Mouse (Mus musculus) limb, embryonic 12.5 days (tissue): Measurements from ENCODE around the gene Pbxip1. TPM values are rescaled to one million over a fixed set of nuclear protein-coding genes. Genes with fewer than 3 reads are reported as not detected.

Experiments
- ATAC-seq: fragments of 200-750 bp; cut with Nextera tagmentation; 2 replicates; pipeline ENCODE4 v1.8.0; 2017; ENCODE audit warnings: low read depth, moderate TSS enrichment; ENCODE audit not compliant: insufficient number of reproducible peaks, insufficient read depth, low FRiP score, low TSS enrichment
- H3K27ac ChIP-seq: fragments of 300-500 bp; sonication (generic); 2 replicates; pipeline ENCODE4 v1.5.1; 2016; ENCODE audit warnings: mild to moderate bottlenecking, moderate library complexity
- H3K27me3 ChIP-seq: fragments of 300-500 bp; sonication (generic); 2 replicates; pipeline ENCODE4 v1.6.1; 2016; ENCODE audit warnings: mild to moderate bottlenecking, moderate library complexity
- H3K36me3 ChIP-seq: fragments of 300-500 bp; sonication (generic); 2 replicates; pipeline ENCODE4 v1.6.1; 2016; ENCODE audit warnings: mild to moderate bottlenecking, moderate library complexity
- H3K4me1 ChIP-seq: fragments of 300-500 bp; sonication (generic); replicated peaks from 2 replicates; pipeline ENCODE4 v1.6.1; 2016
- H3K4me2 ChIP-seq: fragments of 300-500 bp; sonication (generic); 2 replicates; pipeline ENCODE4 v1.6.1; 2016; ENCODE audit warnings: mild to moderate bottlenecking, moderate library complexity
- H3K4me3 ChIP-seq: fragments of 300-500 bp; sonication (generic); replicated peaks from 2 replicates; pipeline ENCODE4 v1.5.1; 2016; ENCODE audit warnings: mild to moderate bottlenecking
- H3K9ac ChIP-seq: fragments of 300-500 bp; sonication (generic); replicated peaks from 2 replicates; pipeline ENCODE4 v1.6.1; 2016; ENCODE audit warnings: mild to moderate bottlenecking, moderate library complexity
- H3K9me3 ChIP-seq: fragments of 300-500 bp; sonication (generic); 2 replicates; pipeline ENCODE4 v1.6.1; 2016; ENCODE audit warnings: mild to moderate bottlenecking, moderate library complexity
- WGBS: fragments of 180-500 bp; shearing (Covaris S2); methylation state at CpG from one replicate; pipeline ENCODE4 v1.1.7; 2016; 5-methylcytosine and 5-hydroxymethylcytosine counted together
- polyA plus RNA-seq: library from polyadenylated mRNA; unstranded; fragments of >200 nt; fragmentation: Nextera tagmentation; extraction: Ambion mirVana; gene quantifications from 2 replicates; pipeline ENCODE4 v1.2.1, GENCODE M21; 2016

Gene Pbxip1
- polyA plus RNA-seq, 1 experiment from 2014 or later = 27.4 TPM

DNA sequence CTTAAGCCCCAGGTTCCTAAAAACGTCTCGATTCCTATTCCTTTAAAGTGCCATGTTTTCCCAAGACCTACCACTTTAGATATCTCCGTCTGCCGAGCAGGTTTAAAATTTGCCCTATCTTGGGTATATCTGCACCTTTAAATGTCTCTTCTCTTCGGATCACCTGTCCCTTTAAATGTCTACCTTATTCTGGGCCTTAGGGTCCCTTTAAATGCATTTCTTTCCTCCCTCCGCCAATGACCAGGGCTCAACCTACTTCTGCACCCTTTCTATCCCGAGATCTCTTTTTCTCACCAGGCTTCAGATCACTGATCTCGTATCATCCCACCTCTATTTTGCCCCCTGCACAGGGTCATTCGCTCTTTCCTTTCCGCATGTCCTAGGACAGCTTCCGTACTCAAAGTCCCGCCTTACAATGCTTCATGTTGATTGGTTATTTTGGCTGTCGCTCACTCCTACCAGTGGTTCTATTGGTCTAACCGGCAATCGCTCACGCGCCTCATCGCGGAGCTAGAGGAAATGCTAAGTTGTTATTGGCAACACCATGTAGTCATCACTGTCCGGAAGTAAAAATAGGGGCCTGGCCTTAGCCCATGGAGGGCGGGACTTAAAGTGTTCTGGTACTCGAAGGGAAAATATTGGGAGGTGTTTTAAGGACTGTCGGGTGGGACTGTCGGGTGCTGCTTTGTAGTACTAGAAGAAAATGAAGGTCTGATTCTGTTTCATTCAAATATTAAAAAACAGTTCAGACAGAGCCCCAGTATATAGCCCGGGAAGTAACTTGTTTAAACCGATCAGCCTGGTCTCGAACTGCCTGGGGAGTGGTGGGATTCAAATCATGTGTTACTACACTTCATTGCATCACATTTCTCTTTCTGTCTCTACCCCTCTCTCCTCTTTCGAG is 24.8 kb upstream of the Pbxip1 start, which contains the start of gene Flad1:
Flad1 (minus strand) TSS at position 381 of the 904 bp plus-strand sequence.
- Histone ChIP-seq H3K9me3 (no peaks in the 10 kb centered on the region), H3K4me1 (peaks cover 13% of the 10 kb centered on the region), H3K36me3 (peaks cover 56% of the 10 kb centered on the region), H3K9ac (peak within 1 kb of the TSS; percentile 53), H3K4me3 (peak within 1 kb of the TSS; percentile 55), H3K27me3 (no peaks in the 10 kb centered on the region), H3K27ac (peak within 1 kb of the TSS; percentile 45; the same call in 1 of the 2 replicates), H3K4me2 (peak within 1 kb of the TSS; percentile 68)
- 8% methylated on average over 28 of the region's 28 CpGs for WGBS
- ATAC-seq = peak; percentile 99

DNA sequence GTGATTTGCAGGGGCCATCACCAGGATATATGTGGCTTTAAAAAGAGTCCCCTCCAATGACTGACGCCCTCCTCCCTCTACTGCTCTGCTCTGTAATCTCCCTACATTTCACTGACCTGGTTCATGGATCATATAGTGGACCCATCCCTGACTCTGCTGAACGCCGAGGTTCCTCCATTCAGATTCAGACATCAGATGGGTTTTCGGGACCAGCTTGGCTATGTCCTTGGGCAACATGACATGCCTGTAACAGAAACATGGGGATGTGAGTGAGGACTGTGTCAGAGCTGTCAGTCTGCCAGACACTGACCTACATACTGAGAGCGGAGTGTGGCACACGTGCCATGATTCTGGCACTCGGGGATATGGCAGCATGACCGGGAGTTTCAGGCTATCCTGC is 20.3 kb upstream of the Pbxip1 start:
- Histone ChIP-seq H3K4me1 (peaks cover 27% of the 10 kb centered on the region), H3K4me3 (0 out of 2 replicates have a peak overlapping the region, but pooled peaks have one; percentile 60), H3K9ac (no peak overlapping the region), H3K36me3 (peaks cover 36% of the 10 kb centered on the region), H3K27me3 (no peaks in the 10 kb centered on the region), H3K27ac (no peak overlapping the region), H3K9me3 (no peaks in the 10 kb centered on the region), H3K4me2 (peak overlapping the region; percentile 80)
- 98% methylated on average over 8 of the region's 8 CpGs for WGBS
- no peak for ATAC-seq

DNA sequence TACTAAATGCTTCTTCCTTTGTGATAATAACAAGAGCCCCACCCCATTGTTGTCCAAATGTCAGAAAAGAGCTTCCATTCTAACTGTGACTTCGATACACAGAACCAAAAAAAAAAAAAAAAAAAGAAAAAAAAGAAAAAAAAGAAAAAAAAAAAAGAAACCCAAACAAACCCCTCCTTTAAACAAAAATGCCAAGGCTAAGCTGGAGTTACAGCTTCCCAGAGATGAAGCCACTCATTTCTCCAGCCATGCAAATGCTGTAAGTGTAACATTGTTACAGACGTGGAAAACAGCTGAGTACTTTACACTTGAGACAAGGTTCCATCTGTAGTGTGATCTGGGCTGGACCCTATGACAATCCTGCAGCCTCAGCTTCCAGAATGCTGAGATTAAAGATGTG is 19.4 kb upstream of the Pbxip1 start:
- H3K27me3 ChIP-seq = no peaks in the 10 kb centered on the region
- peaks cover 35% of the 10 kb centered on the region for H3K4me1 ChIP-seq
- H3K9ac ChIP-seq = peak overlapping the region; percentile 66
- ATAC-seq = no peak
- H3K4me2 ChIP-seq = peak overlapping the region; percentile 80
- peak overlapping the region; percentile 97 for H3K27ac ChIP-seq
- peak overlapping the region; percentile 60 for H3K4me3 ChIP-seq
- 38% methylated on average over 2 of the region's 2 CpGs for WGBS
- peaks cover 36% of the 10 kb centered on the region for H3K36me3 ChIP-seq
- H3K9me3 ChIP-seq = no peaks in the 10 kb centered on the region

DNA sequence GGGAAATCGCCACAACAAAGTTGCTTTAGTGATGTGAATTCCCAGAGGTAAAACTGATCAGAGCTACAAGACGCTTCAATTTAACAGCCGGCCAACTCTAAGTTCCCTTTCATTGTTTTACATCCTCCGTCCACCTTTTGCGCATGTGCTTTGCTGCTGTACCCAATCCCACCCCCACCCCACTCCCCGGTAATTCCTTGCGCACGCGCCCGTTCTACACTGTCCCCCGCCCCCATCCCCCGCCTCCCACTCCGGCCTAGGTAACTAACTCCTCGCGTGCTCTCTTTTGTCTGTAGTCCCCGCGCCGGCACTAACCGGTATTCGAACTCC is 18.7 kb upstream of the Pbxip1 start:
- Histone ChIP-seq H3K9me3 (no peaks in the 10 kb centered on the region), H3K9ac (peak overlapping the region; percentile 66), H3K4me2 (peak overlapping the region; percentile 80), H3K36me3 (peaks cover 39% of the 10 kb centered on the region), H3K27ac (peak overlapping the region; percentile 97), H3K27me3 (no peaks in the 10 kb centered on the region), H3K4me3 (peak overlapping the region; percentile 60), H3K4me1 (peaks cover 42% of the 10 kb centered on the region)
- 0% methylated on average over 20 of the region's 20 CpGs for WGBS
- ATAC-seq = peak; percentile 53

DNA sequence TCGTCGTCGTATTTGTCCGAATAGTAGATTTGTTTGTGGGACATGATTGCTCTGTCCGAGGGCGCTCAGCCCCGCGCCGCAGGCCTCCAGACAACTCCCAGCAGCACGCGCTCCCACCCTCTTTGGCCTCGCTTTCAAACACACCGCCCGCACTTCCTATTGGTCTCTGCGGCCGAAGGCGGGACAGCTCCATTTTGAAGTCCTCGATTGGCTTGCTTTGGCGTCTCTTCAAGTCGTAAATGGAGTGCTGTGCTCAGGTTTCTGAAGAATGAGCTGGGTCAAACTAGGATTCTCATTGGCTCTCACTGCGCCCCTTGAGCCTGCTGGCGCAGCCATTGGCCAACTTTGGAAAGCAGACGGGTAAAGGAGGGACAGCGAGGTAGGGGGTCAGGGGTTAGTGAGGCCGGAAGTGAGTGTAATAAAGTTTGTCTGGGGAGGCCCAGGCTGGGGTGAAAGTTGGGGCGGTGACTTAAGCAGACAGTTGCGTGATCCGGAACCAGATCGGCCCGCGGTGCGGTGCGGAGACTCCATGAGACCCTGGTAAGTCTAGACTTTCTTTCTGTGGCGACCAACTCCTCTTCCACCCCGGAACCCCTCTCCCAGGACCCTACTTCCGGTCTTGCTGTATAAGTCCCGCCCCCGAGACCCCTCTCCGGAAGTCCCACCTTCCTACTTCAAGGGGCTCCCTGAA is 18.2 kb upstream of the Pbxip1 start, which contains the start of the genes Cks1b and Shc1:
Cks1b (minus strand) TSS at position 214 of the 691 bp plus-strand sequence.
Shc1 (plus strand) TSS at position 274 of the 691 bp plus-strand sequence.
- WGBS = under 1% methylated on average over 39 of the region's 39 CpGs
- Histone ChIP-seq H3K27ac (peak within 1 kb of the TSS; percentile 97), H3K9me3 (no peaks in the 10 kb centered on the region), H3K4me3 (peak within 1 kb of the TSS; percentile 60), H3K27me3 (no peaks in the 10 kb centered on the region), H3K4me1 (peaks cover 47% of the 10 kb centered on the region), H3K4me2 (peak within 1 kb of the TSS; percentile 80), H3K9ac (peak within 1 kb of the TSS; percentile 66), H3K36me3 (peaks cover 40% of the 10 kb centered on the region)
- peak; percentile 95 for ATAC-seq

DNA sequence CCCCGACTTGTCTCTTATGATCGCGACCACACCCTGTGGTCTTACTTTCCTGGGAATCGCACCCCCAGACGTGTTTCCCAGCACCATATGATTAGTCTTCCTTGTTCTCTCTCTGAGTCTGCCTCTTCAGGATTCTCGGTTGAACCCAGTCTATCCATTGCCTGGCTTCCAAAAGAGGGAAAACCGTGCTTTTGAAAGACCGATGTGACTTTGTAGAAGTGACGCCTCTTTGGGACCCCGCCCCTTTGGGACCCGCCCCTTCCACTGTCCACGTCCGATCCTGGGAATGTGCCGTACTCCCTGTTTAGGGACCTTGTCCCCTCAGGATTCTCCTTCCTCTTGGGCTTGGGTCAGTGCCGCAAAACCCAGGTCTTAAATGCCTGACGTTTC is 17.6 kb upstream of the Pbxip1 start:
- peak overlapping the region; percentile 60 for H3K4me3 ChIP-seq
- peaks cover 48% of the 10 kb centered on the region for H3K4me1 ChIP-seq
- no peaks in the 10 kb centered on the region for H3K9me3 ChIP-seq
- H3K9ac ChIP-seq = peak overlapping the region; percentile 62
- H3K27ac ChIP-seq = peak overlapping the region; percentile 97
- 0 out of 2 replicates have a peak, but pooled peaks have one; percentile 4 for ATAC-seq
- WGBS = 1% methylated on average over 16 of the region's 16 CpGs
- peak overlapping the region; percentile 80 for H3K4me2 ChIP-seq
- H3K27me3 ChIP-seq = no peaks in the 10 kb centered on the region
- peaks cover 43% of the 10 kb centered on the region for H3K36me3 ChIP-seq

DNA sequence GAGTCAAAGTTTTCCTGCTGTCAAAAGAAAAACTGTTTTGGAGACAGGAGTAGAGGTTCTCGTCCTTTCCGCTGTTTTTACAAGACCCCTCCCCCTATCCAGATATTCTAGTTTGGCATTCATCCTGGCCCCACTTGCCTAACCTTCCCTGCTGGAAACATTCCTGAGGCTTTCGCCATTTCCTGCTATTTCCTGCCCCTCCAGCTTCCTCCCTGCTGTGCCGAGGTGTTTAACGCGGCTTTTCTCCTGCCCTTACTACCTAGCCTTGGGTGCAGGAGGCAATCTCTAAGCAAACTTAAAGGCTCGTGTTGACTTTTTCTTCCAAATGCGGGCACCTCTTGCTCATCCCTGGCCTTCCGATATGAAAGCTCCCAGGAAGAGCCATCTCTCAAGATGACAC is 16.9 kb upstream of the Pbxip1 start:
- ATAC-seq = no peak
- H3K36me3 ChIP-seq = peaks cover 43% of the 10 kb centered on the region
- no peaks in the 10 kb centered on the region for H3K27me3 ChIP-seq
- H3K27ac ChIP-seq = peak overlapping the region; percentile 97
- no peaks in the 10 kb centered on the region for H3K9me3 ChIP-seq
- WGBS = 1% methylated on average over 9 of the region's 9 CpGs
- H3K4me3 ChIP-seq = peak overlapping the region; percentile 60
- peaks cover 48% of the 10 kb centered on the region for H3K4me1 ChIP-seq
- peak overlapping the region; percentile 62 for H3K9ac ChIP-seq
- peak overlapping the region; percentile 80 for H3K4me2 ChIP-seq

DNA sequence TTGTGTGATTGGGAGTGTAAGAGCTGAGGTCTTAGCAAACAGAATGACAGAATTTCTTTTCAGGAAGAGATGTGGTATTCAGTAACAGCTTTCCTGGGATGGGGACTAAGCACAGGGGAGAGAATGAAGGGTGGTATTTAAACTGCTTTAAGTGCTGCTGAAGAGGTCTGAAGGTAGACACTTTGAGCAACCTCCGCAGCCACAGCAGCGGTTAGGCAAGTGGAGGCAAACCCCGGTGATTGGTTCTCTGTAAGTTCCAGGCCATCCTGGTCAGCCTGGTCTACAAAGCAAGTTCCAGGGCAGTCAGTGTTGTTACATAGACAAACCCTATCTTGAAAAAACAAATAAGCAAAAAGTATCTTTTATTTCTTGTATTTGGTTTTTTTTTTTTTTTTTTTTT is 16.5 kb upstream of the Pbxip1 start:
- peak overlapping the region; percentile 60 for H3K4me3 ChIP-seq
- H3K36me3 ChIP-seq = peaks cover 43% of the 10 kb centered on the region
- H3K4me2 ChIP-seq = peak overlapping the region; percentile 80
- H3K9me3 ChIP-seq = no peaks in the 10 kb centered on the region
- ATAC-seq = no peak
- H3K9ac ChIP-seq = peak overlapping the region; percentile 62
- no peaks in the 10 kb centered on the region for H3K27me3 ChIP-seq
- H3K27ac ChIP-seq = peak overlapping the region; percentile 97
- H3K4me1 ChIP-seq = peaks cover 48% of the 10 kb centered on the region
- WGBS = 12% methylated on average over 3 of the region's 3 CpGs

DNA sequence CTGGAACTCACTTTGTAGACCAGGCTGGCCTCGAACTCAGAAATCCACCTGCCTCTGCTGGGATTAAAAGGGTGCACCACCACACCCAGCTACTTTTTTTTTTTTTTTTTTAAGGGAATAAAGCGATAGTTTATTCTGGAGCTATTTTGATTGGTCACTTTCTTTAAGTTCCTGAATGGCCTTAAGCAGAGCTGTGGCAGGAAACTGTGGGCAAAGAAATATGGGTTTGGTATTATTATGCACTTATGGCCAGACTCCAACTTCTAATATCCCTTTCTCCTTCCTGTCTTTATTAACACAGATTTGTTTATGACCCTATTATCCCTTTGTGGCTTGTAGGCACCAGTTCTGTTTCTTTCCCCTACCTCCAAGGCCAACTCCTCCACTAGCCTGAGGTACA is 16.1 kb upstream of the Pbxip1 start:
- Histone ChIP-seq H3K27ac (peak overlapping the region; percentile 86), H3K4me1 (peaks cover 48% of the 10 kb centered on the region), H3K4me3 (peak overlapping the region; percentile 44; the same call in 1 of the 2 replicates), H3K36me3 (peaks cover 43% of the 10 kb centered on the region), H3K27me3 (no peaks in the 10 kb centered on the region), H3K9ac (0 out of 2 replicates have a peak overlapping the region, but pooled peaks have one; percentile 42), H3K9me3 (no peaks in the 10 kb centered on the region), H3K4me2 (peak overlapping the region; percentile 80)
- no peak for ATAC-seq
- WGBS = 51% methylated on average over 2 of the region's 2 CpGs

DNA sequence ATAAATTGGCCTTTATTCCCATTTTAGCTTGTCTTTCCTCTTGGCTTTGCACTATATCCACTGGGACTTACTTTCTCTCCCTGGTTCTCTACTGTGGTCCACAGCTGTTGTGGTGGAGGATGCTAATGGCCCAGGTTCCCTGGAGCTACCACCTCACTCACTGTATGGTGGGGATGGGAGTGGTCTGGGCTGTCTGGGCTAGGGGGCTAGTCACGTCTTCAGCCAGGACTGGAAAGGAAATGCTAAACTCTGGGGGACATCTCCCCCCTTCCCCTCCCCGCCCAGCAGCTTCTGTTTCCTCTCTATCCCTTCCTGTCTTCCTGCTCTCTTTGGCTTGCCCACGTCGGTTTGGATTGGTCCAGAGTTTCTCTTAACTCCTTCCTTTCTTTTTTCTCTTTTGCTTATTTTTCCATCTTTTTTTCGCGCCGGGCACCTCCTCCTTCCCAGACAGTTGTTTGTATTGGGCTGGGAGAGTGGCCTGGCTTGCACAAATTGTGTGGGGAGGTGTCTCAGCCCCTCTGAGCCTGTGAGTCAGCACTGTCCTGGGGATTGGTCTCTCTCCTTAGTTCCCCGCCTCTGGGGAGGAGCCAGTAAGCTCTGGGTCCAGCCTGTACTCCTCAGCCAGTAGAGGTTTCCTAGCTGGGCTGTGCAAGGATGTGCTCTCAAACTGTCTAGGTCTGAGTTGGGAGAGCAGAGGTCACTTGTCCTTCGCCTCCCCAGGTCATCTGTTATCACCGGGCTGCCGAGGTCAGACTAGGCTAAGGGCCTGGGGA is 15.3 kb upstream of the Pbxip1 start:
- Histone ChIP-seq H3K9ac (peak overlapping the region; percentile 71), H3K4me2 (peak overlapping the region; percentile 80), H3K36me3 (peaks cover 42% of the 10 kb centered on the region), H3K4me3 (peak overlapping the region; percentile 44), H3K9me3 (no peaks in the 10 kb centered on the region), H3K27me3 (no peaks in the 10 kb centered on the region), H3K27ac (peak overlapping the region; percentile 86), H3K4me1 (peaks cover 47% of the 10 kb centered on the region)
- 4% methylated on average over 11 of the region's 11 CpGs for WGBS
- peak; percentile 57 for ATAC-seq
